Mouse (Mus musculus) G1E (cell line): ENCODE measurements around the gene Ddb1. TPM values are rescaled to one million over a fixed set of nuclear protein-coding genes. Genes with fewer than 3 reads are reported as not detected.

Experiments used
- ATAC-seq: 2 replicates; pipeline ENCODE4 v1.8.0; 2016; ENCODE audit warnings: mild to moderate bottlenecking; ENCODE audit not compliant: insufficient number of reproducible peaks, poor library complexity, low FRiP score, severe bottlenecking; ENCODE audit errors: extremely low read depth
- DNase-seq: peaks from one replicate; pipeline ENCODE4 v3.0.0; 2012; ENCODE audit warnings: low spot score
- H3K27me3 ChIP-seq: 2 replicates; pipeline ENCODE4 v1.6.1; 2012; ENCODE audit warnings: mild to moderate bottlenecking, low read length, inconsistent platforms; ENCODE audit not compliant: insufficient read depth
- H3K36me3 ChIP-seq: replicated peaks from 2 replicates; pipeline ENCODE3; 2012; ENCODE audit warnings: mild to moderate bottlenecking, inconsistent platforms
- H3K4me1 ChIP-seq: 2 replicates; pipeline ENCODE4 v1.6.1; 2012; ENCODE audit warnings: low read depth, low read length, inconsistent platforms, mixed read lengths; ENCODE audit not compliant: insufficient read depth
- H3K4me3 ChIP-seq: 2 replicates; pipeline ENCODE4 v1.5.1; 2012; ENCODE audit warnings: low read depth, mild to moderate bottlenecking, inconsistent platforms, low read length, moderate library complexity, mixed read lengths
- H3K9me3 ChIP-seq: replicated peaks from 2 replicates; pipeline ENCODE4 v1.6.1; 2012; ENCODE audit warnings: inconsistent platforms
- CTCF ChIP-seq: IDR thresholded peaks from 2 replicates; pipeline ENCODE4 v1.5.1; 2012; ENCODE audit warnings: low read depth, low read length, inconsistent platforms, mixed read lengths
- GATA1 ChIP-seq: IDR thresholded peaks from 2 replicates; pipeline ENCODE4 v1.6.1; 2012; ENCODE audit warnings: borderline replicate concordance, low read length, inconsistent platforms, mixed read lengths
- GATA2 ChIP-seq: IDR thresholded peaks from 2 replicates; pipeline ENCODE4 v1.6.1; 2012; ENCODE audit warnings: low read depth, low read length, inconsistent platforms, borderline replicate concordance
- POLR2AphosphoS5 ChIP-seq: IDR thresholded peaks from 2 replicates; pipeline ENCODE4 v1.6.1; 2012; ENCODE audit warnings: low read depth, low read length, inconsistent platforms; ENCODE audit not compliant: insufficient replicate concordance
- TAL1 ChIP-seq: conservative IDR thresholded peaks from 2 replicates; pipeline ENCODE4 v1.6.1; 2012; ENCODE audit warnings: low read depth, low read length, inconsistent platforms, mixed read lengths
- polyA plus RNA-seq: library from polyadenylated mRNA; stranded (reverse); fragments of >175 nt; gene quantifications from 2 replicates; pipeline ENCODE4 v1.2.3, GENCODE M21; 2012
- total RNA-seq, 2 experiments: library from RNA; stranded (forward) in 1 of 2; stranded (reverse) in 1 of 2; fragments of 200-1000 nt in 1 of 2; fragments of >200 nt in 1 of 2; fragmentation: Nextera tagmentation in 1 of 2; gene quantifications; 2 replicates each; pipeline ENCODE4 v1.2.3; 2014 to 2017

The Ddb1 gene
- total and polyA plus RNA-seq, 3 experiments = 30.8 to 516 (median 389) TPM

DNA sequence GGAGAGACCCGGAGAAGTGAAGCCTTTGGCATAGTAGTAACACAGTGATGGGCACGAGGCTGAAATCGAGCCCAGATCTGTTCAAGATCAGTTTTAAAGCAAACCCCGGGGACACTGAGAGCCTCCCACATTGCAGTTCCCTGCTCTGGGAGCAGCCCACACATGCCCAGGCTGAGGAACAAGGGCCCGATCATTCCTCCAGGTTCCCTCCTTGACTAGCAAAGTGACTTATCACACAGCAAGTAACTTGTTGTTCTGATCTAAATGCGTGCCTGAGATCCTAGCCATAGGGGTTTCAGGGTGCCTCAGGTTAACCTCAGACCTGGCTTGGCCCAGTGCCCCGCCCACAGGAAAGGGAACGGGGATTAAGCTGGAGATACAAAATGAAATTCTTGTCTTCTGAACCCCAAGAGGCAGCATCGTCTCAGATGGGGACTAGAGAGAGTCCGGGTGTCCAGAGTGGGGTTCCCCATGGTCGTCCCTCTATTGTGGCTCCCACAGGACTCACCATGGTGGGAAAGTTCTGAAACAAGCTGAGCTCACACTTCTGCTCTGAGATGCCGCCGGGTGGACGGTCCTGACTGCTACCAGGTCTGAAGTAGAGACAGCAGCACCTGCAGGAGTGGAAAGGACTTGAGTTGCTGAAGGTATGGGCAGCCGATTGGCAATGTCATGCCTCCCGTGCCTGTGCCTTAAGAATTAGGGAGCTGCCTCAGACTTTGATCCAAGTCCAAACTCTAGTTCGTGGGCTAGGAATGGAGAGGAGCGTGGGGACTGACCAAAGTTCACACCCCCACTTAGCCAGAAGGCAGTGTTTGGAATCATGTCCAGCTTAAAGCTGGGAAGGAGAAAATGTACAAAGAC is 1.2 kb upstream of the Ddb1 start:
- TF ChIP-seq CTCF (no peak), POLR2AphosphoS5 (no peak), GATA2 (no peak), TAL1 (no peak), GATA1 (no peak)
- Histone ChIP-seq H3K4me1 (peaks cover 55% of the 10 kb centered on the region), H3K4me3 (peak overlapping the region; percentile 36; the same call in 1 of the 2 replicates), H3K27me3 (no peaks in the 10 kb centered on the region), H3K9me3 (no peaks in the 10 kb centered on the region), H3K36me3 (peaks cover 52% of the 10 kb centered on the region)
- DNase-seq (no peak), ATAC-seq (no peak)

DNA sequence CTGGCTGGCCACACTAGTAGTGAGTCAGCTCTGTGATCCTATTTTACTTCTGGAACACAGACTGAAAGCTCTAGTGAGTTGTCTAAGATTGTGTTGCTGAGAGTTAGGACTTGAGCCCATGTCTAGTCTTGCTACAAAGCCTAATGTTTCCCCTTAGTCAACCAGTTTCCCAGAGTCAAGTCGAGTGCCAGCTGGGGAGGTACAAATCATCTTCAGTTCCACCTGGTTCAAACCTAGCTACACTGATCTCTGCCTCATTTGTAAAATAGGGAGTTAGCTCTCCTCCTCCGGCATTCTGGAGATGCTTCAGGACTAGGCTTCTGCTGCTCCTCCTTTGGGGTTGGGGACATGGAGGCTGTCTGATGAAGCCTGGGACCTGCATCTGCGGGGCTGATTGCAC is 593 bp upstream of the Ddb1 start:
- H3K36me3 ChIP-seq = peaks cover 52% of the 10 kb centered on the region
- DNase-seq (no peak), ATAC-seq (no peak)
- peaks cover 58% of the 10 kb centered on the region for H3K4me1 ChIP-seq
- TF ChIP-seq GATA2 (no peak), POLR2AphosphoS5 (no peak), CTCF (no peak), TAL1 (no peak), GATA1 (no peak)
- peak overlapping the region; percentile 90 for H3K4me3 ChIP-seq
- H3K27me3 ChIP-seq = no peaks in the 10 kb centered on the region
- H3K9me3 ChIP-seq = no peaks in the 10 kb centered on the region

DNA sequence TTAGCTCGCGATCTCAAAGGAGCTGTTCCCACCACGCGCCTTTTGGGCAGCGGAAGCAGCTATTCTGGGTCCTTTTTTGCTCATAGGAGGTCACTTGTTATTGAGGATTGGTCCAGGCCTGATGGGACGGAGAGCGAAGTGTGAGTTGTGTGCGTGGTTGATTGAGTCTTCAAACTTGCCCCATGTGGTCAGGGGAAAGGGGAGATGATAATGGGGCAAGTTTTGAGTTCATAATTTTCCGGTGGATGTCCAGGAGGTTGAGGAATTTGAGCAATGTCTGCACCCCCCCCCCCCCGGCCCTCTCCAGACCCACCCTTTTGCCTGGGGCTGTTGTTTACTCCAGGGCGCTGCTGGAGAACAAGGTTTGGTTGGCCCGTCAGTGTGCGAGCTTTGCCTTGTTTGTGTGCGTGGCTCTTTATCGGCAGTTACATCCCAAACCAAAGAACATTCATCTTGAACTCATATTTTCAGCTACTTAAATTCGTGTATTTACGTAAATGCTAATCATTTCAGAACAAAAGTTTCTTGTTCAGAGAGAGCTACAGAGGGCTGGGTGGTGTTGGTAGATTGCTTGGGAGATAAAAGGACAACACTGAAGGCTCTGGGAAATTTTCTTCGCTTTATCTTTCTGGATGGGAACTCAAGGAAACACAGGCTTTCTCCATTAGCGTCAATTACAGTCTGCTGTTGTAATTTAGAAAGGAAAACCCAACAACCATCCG is 935 bp downstream of the Ddb1 start:
- no peak for DNase-seq
- ATAC-seq = no peak
- Histone ChIP-seq H3K36me3 (peaks cover 54% of the 10 kb centered on the region), H3K9me3 (no peaks in the 10 kb centered on the region), H3K27me3 (no peaks in the 10 kb centered on the region), H3K4me3 (peak overlapping the region; percentile 90), H3K4me1 (peaks cover 64% of the 10 kb centered on the region)
- TF ChIP-seq CTCF = no peak
- TF ChIP-seq GATA2 = no peak
- TF ChIP-seq POLR2AphosphoS5 = no peak
- TF ChIP-seq GATA1 = no peak
- TF ChIP-seq TAL1 = no peak

DNA sequence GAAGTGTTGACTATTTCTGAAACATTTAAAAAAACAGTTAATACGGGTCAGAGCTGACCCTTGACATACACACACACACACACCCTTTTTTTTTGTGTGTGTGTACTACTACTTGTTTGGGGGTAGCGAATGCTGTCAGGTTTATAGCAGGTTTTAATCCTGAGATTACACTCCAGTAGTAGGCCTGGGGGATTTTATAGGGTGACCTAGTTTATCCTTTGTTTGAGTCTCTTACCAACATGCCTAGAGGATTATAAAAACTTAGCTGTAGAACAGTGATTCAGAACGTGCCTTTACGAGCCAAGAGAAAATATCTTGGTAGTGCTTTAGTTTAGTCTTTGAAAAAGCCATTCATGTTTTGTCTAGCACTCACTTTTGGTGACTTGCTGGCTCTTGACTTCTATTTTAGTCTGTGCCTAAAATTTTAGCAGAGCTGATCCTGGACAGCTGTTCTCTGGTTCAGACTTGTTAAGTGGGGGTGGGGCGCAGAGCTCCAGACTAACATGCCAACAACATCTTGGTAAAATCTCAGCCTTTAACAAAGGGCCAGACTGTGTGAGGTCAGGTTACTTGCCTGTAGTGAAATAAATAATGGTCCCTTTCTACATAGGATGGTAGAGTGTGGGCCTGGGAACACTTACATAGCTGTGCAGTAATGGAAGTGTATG is 3.6 kb downstream of the Ddb1 start:
- Histone ChIP-seq H3K4me1 (peaks cover 54% of the 10 kb centered on the region), H3K27me3 (no peaks in the 10 kb centered on the region), H3K9me3 (no peaks in the 10 kb centered on the region), H3K4me3 (no peak overlapping the region), H3K36me3 (peaks cover 72% of the 10 kb centered on the region)
- TF ChIP-seq TAL1 (no peak), GATA1 (no peak), CTCF (no peak), POLR2AphosphoS5 (no peak), GATA2 (no peak)
- ATAC-seq (no peak), DNase-seq (no peak)

DNA sequence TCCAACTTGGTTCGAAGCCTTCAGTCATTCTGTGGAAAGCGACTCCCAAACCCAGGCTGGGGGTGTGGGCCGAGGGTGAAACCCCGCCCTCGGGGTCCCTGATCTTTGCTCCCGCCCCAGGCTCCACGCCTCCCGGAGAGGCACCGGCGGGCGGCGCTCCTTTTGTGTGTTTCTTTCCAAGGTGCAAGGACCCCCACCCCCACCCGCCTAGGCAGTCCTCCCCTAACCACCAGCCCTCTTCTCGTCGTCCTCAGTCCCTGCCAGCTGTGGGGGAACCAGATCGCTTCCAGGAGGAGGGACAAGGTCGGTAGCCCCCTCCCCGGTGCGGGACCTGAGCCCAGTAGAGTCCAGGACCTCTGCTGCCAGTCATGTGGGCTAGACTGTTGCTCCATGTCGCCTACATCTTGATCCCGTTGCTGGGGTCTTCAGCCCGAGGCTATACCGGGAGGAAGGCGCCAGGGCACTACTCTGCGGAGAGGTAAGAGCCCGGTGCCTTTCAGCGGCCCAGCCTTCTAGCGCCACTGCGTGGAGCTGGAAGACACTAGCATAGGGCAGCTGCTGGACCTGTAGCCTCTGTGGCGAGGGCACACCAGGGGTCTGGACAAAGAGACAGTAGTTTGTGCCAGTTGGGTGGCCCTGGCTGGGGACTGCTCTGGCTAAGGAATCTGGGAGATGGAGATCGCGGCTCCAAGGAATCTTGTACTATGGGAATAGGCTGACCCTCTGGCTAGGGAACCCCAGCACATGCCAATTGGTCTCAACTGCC is 29.2 kb downstream of the Ddb1 start, which contains the start of gene Vwce:
Gene Vwce (plus strand): TSS at position 108 of the 766 bp plus-strand sequence.
- Histone ChIP-seq H3K4me1 (peaks cover 39% of the 10 kb centered on the region), H3K9me3 (no peaks in the 10 kb centered on the region), H3K36me3 (peaks cover 70% of the 10 kb centered on the region), H3K27me3 (no peaks in the 10 kb centered on the region), H3K4me3 (no peak within 1 kb of the TSS)
- no peak for ATAC-seq
- no peak for DNase-seq
- TF ChIP-seq TAL1 (no peak), GATA2 (no peak), GATA1 (no peak), POLR2AphosphoS5 (no peak), CTCF (no peak)
